8 mouse cellular contexts compared by ENCODE assay signal in the genomic region with DNA sequence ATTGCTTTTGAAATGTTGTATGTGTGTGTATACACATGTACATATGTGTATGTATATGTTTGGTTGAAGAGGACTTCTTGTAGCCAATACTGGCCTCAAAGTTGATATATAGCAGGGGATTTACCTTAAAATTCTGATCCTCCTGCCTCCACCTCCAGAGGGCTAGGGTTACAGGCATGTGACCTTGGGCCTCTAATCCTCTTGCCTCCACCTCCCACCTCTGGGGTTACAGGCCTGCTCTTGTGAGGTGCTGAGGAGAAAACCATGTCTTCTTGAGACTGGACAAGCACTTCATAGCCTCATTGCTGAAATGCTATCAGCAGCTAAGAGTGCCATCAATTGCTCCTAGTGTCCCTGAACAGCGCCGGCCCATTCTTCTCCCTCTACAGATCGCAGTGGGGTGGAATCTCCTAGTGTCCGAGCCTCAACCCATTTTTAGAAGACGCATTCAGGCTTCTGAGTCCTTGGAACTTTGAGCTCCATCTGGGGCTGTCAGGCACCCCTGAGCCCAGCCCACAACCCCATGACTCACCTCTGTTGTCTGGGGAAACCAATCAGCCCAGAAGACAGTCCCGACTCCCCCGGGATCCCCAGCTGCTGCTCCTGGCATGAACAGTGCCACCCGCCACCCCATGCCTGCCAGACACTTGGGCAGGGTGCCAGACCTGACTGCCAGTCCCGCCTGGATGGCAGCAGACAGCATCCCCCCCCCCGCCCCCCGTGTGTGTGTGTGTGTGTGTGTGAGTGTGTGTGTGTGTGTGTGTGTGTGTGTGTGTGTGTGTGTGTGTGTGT. TPM values are rescaled to one million over a fixed set of nuclear protein-coding genes. Genes with fewer than 3 reads are reported as not detected.
DNase-seq lines count a peak whose midpoint lies in the region; ATAC-seq and TF ChIP-seq lines count a peak whose summit lies in the region.

No protein-coding gene starts in this region.

- H3K27me3 ChIP-seq in hindbrain, postnatal 0 days (ENCODE audit: insufficient read depth, low read length): no peaks in the 10 kb centered on the region
- H3K27me3 ChIP-seq in midbrain, embryonic 13.5 days: peaks cover 9% of the 10 kb centered on the region; the same call in 1 of the 2 replicates
- H3K27me3 ChIP-seq in stomach, embryonic 14.5 days (ENCODE audit: control insufficient read depth, insufficient read depth, low read length): no peaks in the 10 kb centered on the region

- DNase-seq in R1 (ENCODE audit: low read depth, low spot score): peak; percentile 53
- peak; percentile 94 to 97 for DNase-seq in cerebellum, postnatal 10 days
- peak; percentile 90 for DNase-seq in gastrocnemius, postnatal 10 days
- DNase-seq in hindbrain, postnatal 0 days (ENCODE audit: low spot score): peak; percentile 88
- DNase-seq in layer of hippocampus, postnatal 36 days: peak; percentile 82 to 84
- no peak for DNase-seq in spleen, adult 12 weeks (ENCODE audit: low spot score)

- 12% methylated on average over 10 of the region's 11 CpGs for WGBS in hindbrain, postnatal 0 days
- WGBS in midbrain, embryonic 13.5 days: 37% methylated on average over 9 of the region's 11 CpGs
- 46% methylated on average over 11 of the region's 11 CpGs for WGBS in stomach, embryonic 14.5 days

- no peak overlapping the region for H3K27ac ChIP-seq in hindbrain, postnatal 0 days
- H3K27ac ChIP-seq in midbrain, embryonic 13.5 days: peak overlapping the region; percentile 45
- H3K27ac ChIP-seq in stomach, embryonic 14.5 days (ENCODE audit: low read length): no peak overlapping the region

- H3K4me1 ChIP-seq in hindbrain, postnatal 0 days (ENCODE audit: insufficient read depth, low read length): peaks cover 5% of the 10 kb centered on the region
- peaks cover 20% of the 10 kb centered on the region for H3K4me1 ChIP-seq in midbrain, embryonic 13.5 days (replicated peaks)
- H3K4me1 ChIP-seq in stomach, embryonic 14.5 days (ENCODE audit: control insufficient read depth, insufficient read depth, low read length): peaks cover 10% of the 10 kb centered on the region

- TF ChIP-seq CTCF in hindbrain, postnatal 0 days (IDR thresholded peaks at IDR 0.05; ENCODE audit: low read depth): no peak

- H3K4me3 ChIP-seq in hindbrain, postnatal 0 days (ENCODE audit: low read length): no peak overlapping the region
- no peak overlapping the region for H3K4me3 ChIP-seq in midbrain, embryonic 13.5 days (replicated peaks)
- no peak overlapping the region for H3K4me3 ChIP-seq in stomach, embryonic 14.5 days (ENCODE audit: low read depth, low read length)

- peak; percentile 89 for ATAC-seq in hindbrain, postnatal 0 days
- peak; percentile 82 for ATAC-seq in midbrain, embryonic 13.5 days
- ATAC-seq in stomach, embryonic 14.5 days (ENCODE audit: insufficient number of reproducible peaks, insufficient read depth, low FRiP score, low read depth): peak; percentile 73; the same call in 1 of the 2 replicates

- H3K9me3 ChIP-seq in hindbrain, postnatal 0 days (ENCODE audit: low read length): no peaks in the 10 kb centered on the region
- H3K9me3 ChIP-seq in midbrain, embryonic 13.5 days: no peaks in the 10 kb centered on the region
- no peaks in the 10 kb centered on the region for H3K9me3 ChIP-seq in stomach, embryonic 14.5 days (ENCODE audit: control insufficient read depth, low read depth, low read length)

- no peak overlapping the region for H3K9ac ChIP-seq in hindbrain, postnatal 0 days (replicated peaks; ENCODE audit: low read length)
- no peak overlapping the region for H3K9ac ChIP-seq in midbrain, embryonic 13.5 days (replicated peaks)
- no peak overlapping the region for H3K9ac ChIP-seq in stomach, embryonic 14.5 days (replicated peaks; ENCODE audit: low read depth, low read length)

- H3K36me3 ChIP-seq in hindbrain, postnatal 0 days (ENCODE audit: insufficient read depth, low read length): no peaks in the 10 kb centered on the region
- no peaks in the 10 kb centered on the region for H3K36me3 ChIP-seq in midbrain, embryonic 13.5 days
- H3K36me3 ChIP-seq in stomach, embryonic 14.5 days (ENCODE audit: control insufficient read depth, insufficient read depth, low read length): no peaks in the 10 kb centered on the region

- peak overlapping the region; percentile 45 for H3K4me2 ChIP-seq in hindbrain, postnatal 0 days (ENCODE audit: low read depth, low read length)
- peak overlapping the region; percentile 36 for H3K4me2 ChIP-seq in midbrain, embryonic 13.5 days (replicated peaks)
- H3K4me2 ChIP-seq in stomach, embryonic 14.5 days (replicated peaks; ENCODE audit: low read depth, low read length): no peak overlapping the region; the same call in 1 of the 2 replicates

RNA-seq across cellular contexts. Expression of a gene that starts 30.6 kb away (rescaled TPM):
- 10 to 100 TPM; 15.8 to 19.8 TPM for total RNA-seq in gastrocnemius, postnatal 10 days (2021)
- total RNA-seq in hindbrain, postnatal 0 days (2014; rRNA removed): 7.7 and 16.0 TPM in 2 replicates
- 2.6 and 3.0 TPM in 2 replicates for polyA plus RNA-seq in hindbrain, postnatal 0 days (2015; fragmentation: Nextera tagmentation; extraction: Ambion mirVana)
- total RNA-seq in layer of hippocampus, postnatal 36 days (2021): 10 to 100 TPM; 20.3 to 23.2 TPM
- 3.9 and 4.7 TPM in 2 replicates for polyA plus RNA-seq in midbrain, embryonic 13.5 days (2015; fragmentation: Nextera tagmentation; extraction: Ambion mirVana)
- 13.3 and 14.8 TPM in 2 replicates for polyA plus RNA-seq in stomach, embryonic 14.5 days (2014; fragmentation: Nextera tagmentation; extraction: Ambion mirVana)
